Mouse (Mus musculus): ENCODE measurements around the gene Ska3. TPM values are rescaled to one million over a fixed set of nuclear protein-coding genes. Genes with fewer than 3 reads are reported as not detected.

Gene Ska3
- polyA plus RNA-seq (2012; rRNA removed), result 7.8 and 10.4 TPM in 2 replicates

DNA sequence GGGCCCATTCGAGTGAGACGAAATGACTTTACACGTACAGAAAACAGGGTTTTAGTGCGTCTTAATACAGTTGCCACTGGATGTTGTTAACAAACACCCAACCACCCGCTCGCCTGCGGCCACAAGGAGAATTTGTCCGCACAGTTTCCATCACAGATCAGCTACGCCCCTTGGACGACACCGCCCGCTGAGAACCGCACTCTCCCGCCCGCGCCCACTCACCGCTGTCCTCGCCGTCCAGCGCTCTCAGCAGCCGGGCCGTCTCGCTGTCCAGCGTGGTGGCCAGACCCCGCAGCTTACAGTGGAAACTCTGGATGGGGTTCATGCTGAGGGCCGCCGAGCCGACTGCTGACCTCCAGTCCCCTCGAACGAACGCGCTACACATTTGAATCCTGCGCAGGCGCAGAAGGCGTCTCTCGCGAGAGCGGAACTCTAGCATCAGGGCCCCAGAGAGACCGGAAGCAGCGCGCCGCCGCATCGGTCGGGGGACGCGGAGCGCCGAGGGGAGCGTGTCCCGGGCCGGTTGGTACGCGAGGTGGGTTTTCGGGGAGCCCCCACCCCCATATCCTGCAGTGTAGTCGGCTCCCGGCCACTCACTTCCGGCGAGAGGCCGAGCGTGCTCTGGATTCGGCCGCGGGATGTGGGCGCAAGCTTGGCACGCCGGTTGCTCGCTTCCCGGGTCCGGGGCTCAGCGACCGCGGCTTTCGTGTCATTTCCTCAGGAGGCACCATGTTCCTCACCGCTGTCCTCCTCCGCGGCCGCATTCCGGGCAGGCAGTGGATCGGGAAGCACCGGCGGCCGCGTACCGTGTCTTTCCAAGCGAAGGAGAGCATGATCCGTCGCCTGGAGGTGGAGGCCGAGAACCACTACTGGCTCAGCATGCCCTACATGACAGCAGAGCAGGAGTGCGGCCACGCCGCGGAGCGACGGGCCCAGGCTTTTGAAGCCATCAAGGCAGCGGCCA, at the start of gene Ska3, which contains the start of gene Mrpl57:
Gene Ska3 (minus strand): TSS at position 398 of the 964 bp plus-strand sequence.
Gene Mrpl57 (plus strand): TSS at position 447 of the 964 bp plus-strand sequence.

GRCm38 (mm10) chr14:57797991-57798931, 27.7 kb downstream of the Ska3 start, which contains the start of gene Sap18:
Gene Sap18 (plus strand): TSS chr14:57798180.

DNA sequence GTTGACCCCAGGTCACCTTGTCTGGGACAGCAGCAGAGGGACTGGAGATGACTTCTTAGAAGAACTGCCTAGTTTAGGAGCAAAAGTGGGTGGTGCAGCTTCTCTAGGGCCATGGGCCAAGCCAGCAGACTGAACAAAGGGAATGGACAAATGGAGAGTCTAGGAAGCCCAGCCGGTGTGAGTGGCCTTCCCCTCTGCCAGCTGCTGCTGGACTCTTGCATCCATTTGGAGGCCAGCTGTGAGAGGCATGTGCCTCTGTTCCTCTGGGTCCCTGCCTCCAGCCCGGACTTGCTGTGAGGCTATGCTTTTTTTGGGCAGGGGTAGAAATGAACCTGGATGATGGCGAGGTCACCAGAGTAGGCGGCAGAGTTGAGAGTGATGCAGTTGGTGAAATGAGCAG, 67.7 kb downstream of the Ska3 start, which contains the start of gene Lats2:
Gene Lats2 (minus strand): TSS at position 152 of the 400 bp plus-strand sequence.

Other genes with a start within 250 kb of the Ska3 start
- 6.6 and 8.0 TPM in 2 replicates for gene Xpo4, start 160.8 kb downstream of the Ska3 start, polyA plus RNA-seq (2012; rRNA removed)
- gene Gm49361, start 80.1 kb downstream of the Ska3 start, polyA plus RNA-seq (2012; rRNA removed), result not detected in 2 replicates
- gene Lats2, start 67.8 kb downstream of the Ska3 start, polyA plus RNA-seq (2012; rRNA removed), result 3.0 and 3.6 TPM in 2 replicates
- 15.9 and 16.2 TPM in 2 replicates for gene Sap18, start 28.0 kb downstream of the Ska3 start, polyA plus RNA-seq (2012; rRNA removed)
- gene Mrpl57, start within 50 bp of the Ska3 start, polyA plus RNA-seq (2012; rRNA removed), result 40.7 and 44.8 TPM in 2 replicates
- gene Zdhhc20, start 64.1 kb upstream of the Ska3 start, polyA plus RNA-seq (2012; rRNA removed), result 3.0 and 3.9 TPM in 2 replicates
- 14.7 and 16.4 TPM in 2 replicates for gene Micu2, start 173.1 kb upstream of the Ska3 start, polyA plus RNA-seq (2012; rRNA removed)
- gene Fgf9, start 244.4 kb upstream of the Ska3 start, polyA plus RNA-seq (2012; rRNA removed), result 0.15 and 0.17 TPM in 2 replicates

All from liver, embryonic 14 days (tissue).